15 mouse cellular contexts compared by ENCODE assay signal in the genomic region with DNA sequence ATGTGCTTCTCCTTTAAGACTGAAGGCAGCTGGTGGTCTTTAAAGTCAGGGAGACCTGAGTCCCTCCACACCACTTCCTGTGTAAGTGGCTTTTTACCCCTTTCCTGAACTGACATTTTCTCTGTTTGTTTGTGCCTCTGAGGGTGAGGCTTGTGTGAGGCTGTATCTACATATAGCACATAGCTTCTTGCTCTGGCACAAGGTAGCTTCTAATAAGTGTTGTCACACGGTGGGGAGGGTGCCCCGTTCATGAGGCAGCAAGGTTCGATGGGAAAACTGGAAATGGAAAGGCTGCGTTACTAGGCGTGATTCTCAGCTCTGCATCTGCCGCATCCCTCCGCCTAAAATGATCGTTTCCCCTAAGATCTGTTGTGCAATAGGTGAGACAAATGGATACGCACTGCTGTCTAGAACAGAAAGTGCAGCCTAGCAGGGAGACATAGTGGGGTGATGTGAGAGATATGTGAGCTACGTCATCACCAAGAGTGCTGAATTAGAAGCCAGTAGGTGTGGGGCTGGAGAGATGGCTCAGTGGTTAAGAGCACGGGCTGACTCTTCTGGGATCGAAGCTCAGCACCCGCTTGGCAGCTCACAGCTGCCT. TPM values are rescaled to one million over a fixed set of nuclear protein-coding genes. Genes with fewer than 3 reads are reported as not detected.
A peak's percentile ranks its signal among the peaks of the same experiment; 100 is the strongest.
DNase-seq lines count a peak whose midpoint lies in the region; ATAC-seq and TF ChIP-seq lines count a peak whose summit lies in the region.
"Had no signal": no experiment of that assay in that cellular context is flagged by ENCODE, and none has a peak within 500 bp of the region (broad histone marks: within the 10 kb centered on the region; RNA-seq: fewer than 3 reads in every experiment).

No protein-coding gene starts in this region.

- TF ChIP-seq POLR2A in lung, adult 2 months (IDR thresholded peaks at IDR 0.05; ENCODE audit: borderline replicate concordance, extremely low read depth, low read depth, low read length): peak; percentile 27; the same call in 1 of the 2 replicates

- no peak for ATAC-seq in heart, embryonic 14.5 days (ENCODE audit: insufficient number of reproducible peaks, insufficient read depth, low FRiP score, low read depth)
- no peak for ATAC-seq in intestine, embryonic 15.5 days
- ATAC-seq in neural tube, embryonic 13.5 days (ENCODE audit: low read depth): no peak
- ATAC-seq: forebrain, postnatal 0 days had no signal

- TF ChIP-seq CTCF in lung, adult 2 months (IDR thresholded peaks at IDR 0.05; ENCODE audit: insufficient read depth, low read length): no peak
- no peak for TF ChIP-seq CTCF in left cerebral cortex, adult 2 months (IDR thresholded peaks at IDR 0.05)

- peak overlapping the region in 1 of 2 experiments; percentile 70; a peak in 2 of 4 replicates for H3K27ac ChIP-seq in heart, embryonic 14.5 days (replicated peaks in 1 of 2; ENCODE audit: control insufficient read depth in 1 of 2, insufficient read depth in 1 of 2, low read depth in 2 of 2, low read length in 2 of 2)
- no peak overlapping the region for H3K27ac ChIP-seq in intestine, embryonic 15.5 days
- H3K27ac ChIP-seq in neural tube, embryonic 13.5 days (replicated peaks): peak overlapping the region; percentile 49; the same call in 1 of the 2 replicates
- H3K27ac ChIP-seq in left cerebral cortex, adult 2 months: no peak overlapping the region
- H3K27ac ChIP-seq: embryonic facial prominence, embryonic 12.5 days; liver, embryonic 14.5 days had no signal

- H3K9ac ChIP-seq in heart, embryonic 14.5 days (ENCODE audit: low read length): peak overlapping the region; percentile 47; the same call in 1 of the 2 replicates
- H3K9ac ChIP-seq in intestine, embryonic 15.5 days: no peak overlapping the region
- H3K9ac ChIP-seq in neural tube, embryonic 13.5 days: no peak overlapping the region
- H3K9ac ChIP-seq: embryonic facial prominence, embryonic 12.5 days; forebrain, postnatal 0 days; liver, embryonic 14.5 days had no signal

- WGBS in heart, embryonic 14.5 days: 80% methylated on average over 13 of the region's 13 CpGs
- 63% methylated on average over 13 of the region's 13 CpGs for whole genome bisulfite sequencing in lung, adult 2 months
- WGBS in intestine, embryonic 15.5 days: 76% methylated on average over 13 of the region's 13 CpGs
- 78% methylated on average over 13 of the region's 13 CpGs for WGBS in neural tube, embryonic 13.5 days

- H3K27me3 ChIP-seq in heart, embryonic 14.5 days (ENCODE audit: control insufficient read depth, insufficient read depth, low read length): 0 out of 2 replicates have a peak, but pooled peaks cover 2% of the 10 kb centered on the region
- H3K27me3 ChIP-seq in intestine, embryonic 15.5 days (replicated peaks): peaks cover 13% of the 10 kb centered on the region
- peaks cover 76% of the 10 kb centered on the region for H3K27me3 ChIP-seq in neural tube, embryonic 13.5 days

- H3K4me2 ChIP-seq in heart, embryonic 14.5 days (ENCODE audit: low read length): peak overlapping the region; percentile 91; the same call in 1 of the 2 replicates
- H3K4me2 ChIP-seq in intestine, embryonic 15.5 days (replicated peaks): peak overlapping the region; percentile 7; the same call in 1 of the 2 replicates
- H3K4me2 ChIP-seq in neural tube, embryonic 13.5 days: peak overlapping the region; percentile 64
- H3K4me2 ChIP-seq: embryonic facial prominence, embryonic 12.5 days had no signal

- no peaks in the 10 kb centered on the region for H3K9me3 ChIP-seq in heart, embryonic 14.5 days (ENCODE audit: control insufficient read depth, low read length)
- H3K9me3 ChIP-seq in intestine, embryonic 15.5 days: no peaks in the 10 kb centered on the region
- H3K9me3 ChIP-seq in neural tube, embryonic 13.5 days: no peaks in the 10 kb centered on the region
- H3K9me3 ChIP-seq: embryonic facial prominence, embryonic 12.5 days had no signal

- intact Hi-C loops in left cerebral cortex, adult 2 months (cut with DNase I): no loop called here

- DNase-seq in heart, adult 18-20 months: no peak
- no peak for DNase-seq in lung, adult 2 months
- DNase-seq in lung, postnatal 4 days: no peak
- DNase-seq in left cerebral cortex, adult 2 months (ENCODE audit: extremely low spot score in 1 of 2, low spot score in 2 of 2): no peak
- DNase-seq in right cerebral cortex, postnatal 14 days: no peak
- DNase-seq: adrenal gland, postnatal 25 days; cerebellum, adult 2 months; forebrain, postnatal 0 days; kidney, postnatal 25 days; midbrain, embryonic 14.5 days had no signal

- no peaks in the 10 kb centered on the region for H3K36me3 ChIP-seq in heart, embryonic 14.5 days (ENCODE audit: control insufficient read depth, insufficient read depth, low read length)
- H3K36me3 ChIP-seq in intestine, embryonic 15.5 days: no peaks in the 10 kb centered on the region
- no peaks in the 10 kb centered on the region for H3K36me3 ChIP-seq in neural tube, embryonic 13.5 days
- H3K36me3 ChIP-seq: embryonic facial prominence, embryonic 12.5 days had no signal

- H3K4me3 ChIP-seq in heart, embryonic 14.5 days (ENCODE audit: control insufficient read depth in 1 of 2, insufficient read depth in 1 of 2, low read depth in 1 of 2, low read length in 2 of 2): no peak overlapping the region
- peak overlapping the region; percentile 21 for H3K4me3 ChIP-seq in lung, adult 2 months (replicated peaks; ENCODE audit: extremely low read depth, low read depth, low read length)
- H3K4me3 ChIP-seq in intestine, embryonic 15.5 days (replicated peaks): no peak overlapping the region
- H3K4me3 ChIP-seq in neural tube, embryonic 13.5 days: peak overlapping the region; percentile 39
- H3K4me3 ChIP-seq in left cerebral cortex, adult 2 months: no peak overlapping the region
- H3K4me3 ChIP-seq: embryonic facial prominence, embryonic 12.5 days had no signal

- H3K4me1 ChIP-seq in heart, embryonic 14.5 days (ENCODE audit: control insufficient read depth in 2 of 2, insufficient read depth in 2 of 2, low read length in 2 of 2): peaks cover 13 to 47% of the 10 kb centered on the region in 2 experiments
- no peaks in the 10 kb centered on the region; the same call in 1 of the 2 replicates for H3K4me1 ChIP-seq in lung, adult 2 months (ENCODE audit: control insufficient read depth, insufficient read depth, low read length)
- peaks cover 31% of the 10 kb centered on the region for H3K4me1 ChIP-seq in intestine, embryonic 15.5 days (replicated peaks)
- H3K4me1 ChIP-seq in neural tube, embryonic 13.5 days (replicated peaks): peaks cover 44% of the 10 kb centered on the region

RNA-seq across cellular contexts. Expression of a gene that starts 3.2 kb away (rescaled TPM):
- 10.7 and 11.4 TPM in 2 replicates for polyA plus RNA-seq in heart, embryonic 14.5 days (2014; fragmentation: Nextera tagmentation; extraction: Ambion mirVana)
- total RNA-seq in heart, adult 18-20 months (2021): 10 to 100 TPM in 1 of 2 experiments, 1 to 10 TPM in 1; 8.9 to 11.2 TPM
- 17.9 and 18.0 TPM in 2 replicates for polyA plus RNA-seq in lung, adult 2 months (2012; rRNA removed)
- 13.7 and 13.9 TPM in 2 replicates for polyA plus RNA-seq in intestine, embryonic 15.5 days (2015; fragmentation: Nextera tagmentation; extraction: Ambion mirVana)
- 13.6 and 13.9 TPM in 2 replicates for polyA plus RNA-seq in neural tube, embryonic 13.5 days (2015; fragmentation: Nextera tagmentation; extraction: Ambion mirVana)
- total RNA-seq in left cerebral cortex, adult 2 months (2021): 1 to 10 TPM; 2.7 to 3.9 TPM

RNA-seq across cellular contexts. Expression of a gene that starts 25.6 kb away (rescaled TPM):
- polyA plus RNA-seq in heart, embryonic 14.5 days (2014; fragmentation: Nextera tagmentation; extraction: Ambion mirVana): 63.0 and 80.2 TPM in 2 replicates
- total RNA-seq in heart, adult 18-20 months (2021): 100 to 1,000 TPM; 336 to 356 TPM
- 60.3 and 65.4 TPM in 2 replicates for polyA plus RNA-seq in lung, adult 2 months (2012; rRNA removed)
- polyA plus RNA-seq in intestine, embryonic 15.5 days (2015; fragmentation: Nextera tagmentation; extraction: Ambion mirVana): 40.7 and 48.7 TPM in 2 replicates
- 24.2 and 25.0 TPM in 2 replicates for polyA plus RNA-seq in neural tube, embryonic 13.5 days (2015; fragmentation: Nextera tagmentation; extraction: Ambion mirVana)
- total RNA-seq in left cerebral cortex, adult 2 months (2021): 10 to 100 TPM; 44.9 to 45.4 TPM

RNA-seq across cellular contexts. Expression of a gene that starts 35.2 kb away (rescaled TPM):
- polyA plus RNA-seq in heart, embryonic 14.5 days (2014; fragmentation: Nextera tagmentation; extraction: Ambion mirVana): 1.7 and 2.1 TPM in 2 replicates
- total RNA-seq in heart, adult 18-20 months (2021): 10 to 100 TPM; 50.8 to 64.1 TPM
- 0.69 and 0.77 TPM in 2 replicates for polyA plus RNA-seq in lung, adult 2 months (2012; rRNA removed)
- not detected in 2 replicates for polyA plus RNA-seq in intestine, embryonic 15.5 days (2015; fragmentation: Nextera tagmentation; extraction: Ambion mirVana)
- polyA plus RNA-seq in neural tube, embryonic 13.5 days (2015; fragmentation: Nextera tagmentation; extraction: Ambion mirVana): not detected in 2 replicates
- 10 to 100 TPM in 1 of 2 experiments, 1 to 10 TPM in 1; 9.3 to 11.4 TPM for total RNA-seq in left cerebral cortex, adult 2 months (2021)
- polyA plus RNA-seq: embryonic facial prominence, embryonic 12.5 days; liver, embryonic 14.5 days; midbrain, embryonic 14.5 days had no signal

RNA-seq across cellular contexts. Expression of a gene that starts 53.5 kb away (rescaled TPM):
- 1.0 and 1.1 TPM in 2 replicates for polyA plus RNA-seq in heart, embryonic 14.5 days (2014; fragmentation: Nextera tagmentation; extraction: Ambion mirVana)
- total RNA-seq in heart, adult 18-20 months (2021): under 1 TPM; 0.05 to 0.50 TPM
- polyA plus RNA-seq in lung, adult 2 months (2012; rRNA removed): 2.6 and 2.8 TPM in 2 replicates
- 3.9 and 4.5 TPM in 2 replicates for polyA plus RNA-seq in intestine, embryonic 15.5 days (2015; fragmentation: Nextera tagmentation; extraction: Ambion mirVana)
- polyA plus RNA-seq in neural tube, embryonic 13.5 days (2015; fragmentation: Nextera tagmentation; extraction: Ambion mirVana): 10.4 and 11.2 TPM in 2 replicates
- total RNA-seq in left cerebral cortex, adult 2 months (2021): 100 to 1,000 TPM; 530 to 532 TPM
- polyA plus RNA-seq: liver, embryonic 14.5 days had no signal

Comparison
In these comparisons a context has a peak if more than half of its experiments do, and no peak if none do; other contexts are left out.
1. H3K4me2 ChIP-seq: peak in every context shown above with its lines; median percentile 91 in heart, embryonic 14.5 days; 64 in neural tube, embryonic 13.5 days; 7 in intestine, embryonic 15.5 days.
2. H3K4me3 ChIP-seq: peak in lung, adult 2 months (single experiment) and neural tube, embryonic 13.5 days (single experiment); none in heart, embryonic 14.5 days (0 of 2), intestine, embryonic 15.5 days (single experiment) and left cerebral cortex, adult 2 months (single experiment).